Mouse (Mus musculus): ENCODE data around the gene Agrp.

The Agrp gene

GRCm38 (mm10) chr8:105552032-105552431, 85.2 kb downstream of the Agrp start:
- in situ Hi-C loops (cut with MboI, MseI): no loop called here

GRCm38 (mm10) chr8:105550083-105550482, 87.1 kb downstream of the Agrp start:
- in situ Hi-C loops (cut with MboI, MseI): no loop called here

GRCm38 (mm10) chr8:105549506-105549905, 87.7 kb downstream of the Agrp start:
- in situ Hi-C loops (cut with MboI, MseI): no loop called here

- in situ Hi-C loops (cut with MboI, MseI): no loop called here
Measured at GRCm38 (mm10) chr8:105546384-105547350, 90.5 kb downstream of the Agrp start.

- in situ Hi-C loops (cut with MboI, MseI): no loop called here
Measured at GRCm38 (mm10) chr8:105545249-105545648, 91.9 kb downstream of the Agrp start.

GRCm38 (mm10) chr8:105544544-105545205, 92.5 kb downstream of the Agrp start:
- in situ Hi-C loops (cut with MboI, MseI): no loop called here

- in situ Hi-C loops (cut with MboI, MseI): no loop called here
Measured at GRCm38 (mm10) chr8:105543703-105544102, 93.5 kb downstream of the Agrp start.

GRCm38 (mm10) chr8:105542808-105543207, 94.4 kb downstream of the Agrp start:
- in situ Hi-C loops (cut with MboI, MseI): no loop called here

- in situ Hi-C loops (cut with MboI, MseI): no loop called here
Measured at GRCm38 (mm10) chr8:105542032-105542656, 95.0 kb downstream of the Agrp start.

- in situ Hi-C loops (cut with MboI, MseI): no loop called here
Measured at GRCm38 (mm10) chr8:105538940-105539339, 98.3 kb downstream of the Agrp start.

- in situ Hi-C loops (cut with MboI, MseI): no loop called here
Measured at GRCm38 (mm10) chr8:105537011-105537677, 100.0 kb downstream of the Agrp start.

- in situ Hi-C loops (cut with MboI, MseI): no loop called here
Measured at GRCm38 (mm10) chr8:105536546-105536945, 100.6 kb downstream of the Agrp start.

GRCm38 (mm10) chr8:105533892-105534329, 103.3 kb downstream of the Agrp start:
- in situ Hi-C loops (cut with MboI, MseI): no loop called here

GRCm38 (mm10) chr8:105533439-105533838, 103.8 kb downstream of the Agrp start:
- in situ Hi-C loops (cut with MboI, MseI): no loop called here

- in situ Hi-C loops (cut with MboI, MseI): no loop called here
Measured at GRCm38 (mm10) chr8:105531774-105532173, 105.4 kb downstream of the Agrp start.

- in situ Hi-C loops (cut with MboI, MseI): no loop called here
Measured at GRCm38 (mm10) chr8:105529271-105529670, 107.9 kb downstream of the Agrp start.

GRCm38 (mm10) chr8:105528206-105528605, 109.0 kb downstream of the Agrp start:
- in situ Hi-C loops (cut with MboI, MseI): no loop called here

GRCm38 (mm10) chr8:105527110-105527509, 110.1 kb downstream of the Agrp start:
- in situ Hi-C loops (cut with MboI, MseI): no loop called here

GRCm38 (mm10) chr8:105522890-105523289, 114.3 kb downstream of the Agrp start:
- in situ Hi-C loops (cut with MboI, MseI): no loop called here

GRCm38 (mm10) chr8:105521995-105522769, 115.0 kb downstream of the Agrp start:
- in situ Hi-C loops (cut with MboI, MseI): no loop called here

- in situ Hi-C loops (cut with MboI, MseI): no loop called here
Measured at GRCm38 (mm10) chr8:105521061-105521460, 116.1 kb downstream of the Agrp start.

Measured in regulatory T cell (primary cell).